ENCODE assay signal across 18 mouse cellular contexts in genomic region chr2:35487700-35488099, GRCm38 (mm10). TPM values are rescaled to one million over a fixed set of nuclear protein-coding genes. Genes with fewer than 3 reads are reported as not detected.
DNase-seq lines count a peak whose midpoint lies in the region; ATAC-seq and TF ChIP-seq lines count a peak whose summit lies in the region.
"Had no signal": no experiment of that assay in that cellular context is flagged by ENCODE, and none has a peak within 500 bp of the region (broad histone marks: within the 10 kb centered on the region; RNA-seq: fewer than 3 reads in every experiment).

No protein-coding gene starts in this region.

- peaks cover 24% of the 10 kb centered on the region for H3K4me1 ChIP-seq in hindbrain, embryonic 10.5 days (replicated peaks)
- H3K4me1 ChIP-seq in hindbrain, postnatal 0 days (ENCODE audit: insufficient read depth, low read length) = no peaks in the 10 kb centered on the region
- peaks cover 6% of the 10 kb centered on the region for H3K4me1 ChIP-seq in ES-Bruce4 (ENCODE audit: control insufficient read depth, insufficient read depth, low read length)
- H3K4me1 ChIP-seq in embryonic facial prominence, embryonic 10.5 days = peaks cover 34% of the 10 kb centered on the region

- TF ChIP-seq CTCF in hindbrain, postnatal 0 days (IDR thresholded peaks at IDR 0.05; ENCODE audit: low read depth) = no peak
- TF ChIP-seq CTCF in ES-Bruce4 (IDR thresholded peaks at IDR 0.05; ENCODE audit: low read depth, low read length) = no peak

- H3K9ac ChIP-seq in hindbrain, postnatal 0 days (replicated peaks; ENCODE audit: low read length) = no peak overlapping the region
- H3K9ac ChIP-seq in ES-Bruce4 (ENCODE audit: low read depth, poor library complexity, severe bottlenecking) = peak overlapping the region; percentile 59; the same call in 1 of the 2 replicates

- no peak for DNase-seq in hindbrain, embryonic 10.5 days (ENCODE audit: low spot score)
- DNase-seq in hindbrain, postnatal 0 days (ENCODE audit: low spot score) = no peak
- peak; percentile 70 for DNase-seq in 3T3-L1 (ENCODE audit: low read depth, low spot score)
- DNase-seq in embryonic facial prominence, embryonic 10.5 days (ENCODE audit: low spot score) = no peak
- DNase-seq in urinary bladder, adult 2 months (ENCODE audit: low spot score) = no peak
- DNase-seq: adrenal gland, postnatal 14 days; cerebellum, adult 2 months; cerebellum, postnatal 25 days; gastrocnemius, postnatal 36 days; kidney, adult 11 months; kidney, postnatal 10 days; left cerebral cortex, postnatal 4 days had no signal

- 64% methylated on average over 3 of the region's 3 CpGs for WGBS in hindbrain, embryonic 10.5 days
- WGBS in hindbrain, postnatal 0 days = 76% methylated on average over 3 of the region's 3 CpGs
- WGBS in embryonic facial prominence, embryonic 10.5 days = 69% methylated on average over 3 of the region's 3 CpGs

- H3K36me3 ChIP-seq in hindbrain, embryonic 10.5 days = no peaks in the 10 kb centered on the region
- no peaks in the 10 kb centered on the region for H3K36me3 ChIP-seq in hindbrain, postnatal 0 days (ENCODE audit: insufficient read depth, low read length)
- no peaks in the 10 kb centered on the region for H3K36me3 ChIP-seq in ES-Bruce4 (ENCODE audit: control insufficient read depth, insufficient read depth, low read length, poor library complexity, severe bottlenecking)
- no peaks in the 10 kb centered on the region for H3K36me3 ChIP-seq in embryonic facial prominence, embryonic 10.5 days (replicated peaks)

- peak overlapping the region; percentile 25; the same call in 1 of the 2 replicates for H3K27ac ChIP-seq in hindbrain, embryonic 10.5 days
- H3K27ac ChIP-seq in hindbrain, postnatal 0 days = no peak overlapping the region
- H3K27ac ChIP-seq in ES-Bruce4 (ENCODE audit: insufficient read depth, low read length) = no peak overlapping the region
- peak overlapping the region; percentile 54; the same call in 1 of the 2 replicates for H3K27ac ChIP-seq in embryonic facial prominence, embryonic 10.5 days (replicated peaks)
- H3K27ac ChIP-seq: left cerebral cortex, adult 2 months; macrophage had no signal

- peak; percentile 93 for TF ChIP-seq EP300 in ES-Bruce4 (IDR thresholded peaks at IDR 0.05; ENCODE audit: insufficient read depth, low read depth, low read length)

- no peaks in the 10 kb centered on the region for H3K27me3 ChIP-seq in hindbrain, embryonic 10.5 days (ENCODE audit: insufficient read depth, poor library complexity, severe bottlenecking)
- H3K27me3 ChIP-seq in hindbrain, postnatal 0 days (ENCODE audit: insufficient read depth, low read length) = no peaks in the 10 kb centered on the region
- H3K27me3 ChIP-seq in ES-Bruce4 (ENCODE audit: control insufficient read depth, insufficient read depth, low read length, poor library complexity, severe bottlenecking) = no peaks in the 10 kb centered on the region
- no peaks in the 10 kb centered on the region for H3K27me3 ChIP-seq in embryonic facial prominence, embryonic 10.5 days (replicated peaks; ENCODE audit: low read depth, poor library complexity, severe bottlenecking)

- no peak overlapping the region for H3K4me2 ChIP-seq in hindbrain, postnatal 0 days (ENCODE audit: low read depth, low read length)
- H3K4me2 ChIP-seq: midbrain, embryonic 11.5 days had no signal

- TF ChIP-seq POLR2A in ES-Bruce4 (IDR thresholded peaks at IDR 0.05; ENCODE audit: insufficient read depth, low read length) = no peak

- no peak for ATAC-seq in hindbrain, postnatal 0 days
- ATAC-seq in erythroblast, adult 5-6 weeks (replicated peaks; ENCODE audit: low FRiP score, poor library complexity, severe bottlenecking) = no peak
- ATAC-seq: hindbrain, embryonic 16.5 days had no signal

- H3K9me3 ChIP-seq in hindbrain, embryonic 10.5 days = no peaks in the 10 kb centered on the region
- H3K9me3 ChIP-seq in hindbrain, postnatal 0 days (ENCODE audit: low read length) = no peaks in the 10 kb centered on the region
- no peaks in the 10 kb centered on the region for H3K9me3 ChIP-seq in ES-Bruce4 (replicated peaks; ENCODE audit: control insufficient read depth, insufficient read depth, low read length, poor library complexity, severe bottlenecking)
- H3K9me3 ChIP-seq in embryonic facial prominence, embryonic 10.5 days = no peaks in the 10 kb centered on the region

- H3K4me3 ChIP-seq in hindbrain, embryonic 10.5 days = no peak overlapping the region
- no peak overlapping the region for H3K4me3 ChIP-seq in hindbrain, postnatal 0 days (ENCODE audit: low read length)
- peak overlapping the region; percentile 43 for H3K4me3 ChIP-seq in ES-Bruce4 (ENCODE audit: low read depth, low read length)
- H3K4me3 ChIP-seq in embryonic facial prominence, embryonic 10.5 days = no peak overlapping the region
- H3K4me3 ChIP-seq: left cerebral cortex, adult 2 months had no signal

RNA-seq across cellular contexts. Expression of gene Ggta1, which starts 24.7 kb away (rescaled TPM):
- 5.0 and 6.4 TPM in 2 replicates for polyA plus RNA-seq in hindbrain, embryonic 10.5 days (2016; fragmentation: Nextera tagmentation; extraction: Ambion mirVana)
- 3.8 and 11.8 TPM in 2 replicates for total RNA-seq in hindbrain, postnatal 0 days (2014; rRNA removed)
- 3.2 and 4.7 TPM in 2 replicates for polyA plus RNA-seq in hindbrain, postnatal 0 days (2015; fragmentation: Nextera tagmentation; extraction: Ambion mirVana)
- polyA plus RNA-seq in ES-Bruce4 (2011; ENCODE audit: insufficient read depth, insufficient read length, low read depth, missing spikeins) = 45.2 and 52.5 TPM in 2 replicates
- polyA plus RNA-seq in embryonic facial prominence, embryonic 10.5 days (2016; fragmentation: Nextera tagmentation; extraction: Ambion mirVana) = 6.3 and 8.0 TPM in 2 replicates
- total RNA-seq in erythroblast, adult 5-6 weeks (2015; ENCODE audit: low replicate concordance) = 7.9 and 9.8 TPM in 2 replicates
- 18.4 and 20.8 TPM in 2 replicates for total RNA-seq in erythroblast, adult 5-6 weeks (2017; ENCODE audit: low replicate concordance)
- 16.5 and 17.1 TPM in 2 replicates for polyA plus RNA-seq in urinary bladder, adult 2 months (2012; rRNA removed)

Comparison
In these comparisons a context has a peak if more than half of its experiments do, and no peak if none do; other contexts are left out.
1. H3K27ac ChIP-seq: peak in hindbrain, embryonic 10.5 days (single experiment) and embryonic facial prominence, embryonic 10.5 days (single experiment); none in hindbrain, postnatal 0 days (single experiment) and ES-Bruce4 (single experiment).